Mouse (Mus musculus) gastrocnemius, adult 8-10 months (tissue): ENCODE measurements around the gene Nipa1. TPM values are rescaled to one million over a fixed set of nuclear protein-coding genes. Genes with fewer than 3 reads are reported as not detected.

Experiments
- DNase-seq, 2 experiments: peaks; one replicate each; pipeline ENCODE4 v3.0.0; 2022; ENCODE audit warnings: low spot score in 2 of 2
- total RNA-seq, 4 experiments: library from RNA; stranded (reverse); gene quantifications; 2 replicates each; pipeline ENCODE4 v1.2.4; 2022

Gene Nipa1
- total RNA-seq, 4 experiments from 2014 or later: 3.4 to 4.9 (median 4.0) TPM

GRCm38 (mm10) chr7:55938341-55938740 lies 81.4 kb downstream of the Nipa1 start:
- DNase-seq: no peak

GRCm38 (mm10) chr7:55935025-55935424 lies 84.7 kb downstream of the Nipa1 start:
- no peak for DNase-seq

- DNase-seq: no peak
These were observed 91.1 kb downstream of the Nipa1 start for GRCm38 (mm10) chr7:55928649-55929048.

Other genes with a start within 250 kb of the Nipa1 start
- gene Tubgcp5, start 225.8 kb downstream of the Nipa1 start, total RNA-seq: 10 to 100 TPM in 2 of 4 experiments, 1 to 10 TPM in 2; 8.9 to 11.2 (median 10.1) TPM
- gene Cyfip1, start 178.2 kb downstream of the Nipa1 start, total RNA-seq: 10 to 100 TPM; 16.8 to 18.0 (median 17.4) TPM
- gene Nipa2, start 57.5 kb downstream of the Nipa1 start, total RNA-seq: 10 to 100 TPM; 29.6 to 36.9 (median 32.4) TPM
- gene Herc2, start 30.2 kb upstream of the Nipa1 start, total RNA-seq: 10 to 100 TPM; 60.8 to 88.2 (median 82.8) TPM
- gene Oca2, start 219.8 kb upstream of the Nipa1 start, total RNA-seq: not detected